Mouse (Mus musculus) spleen, adult 2 months (tissue): ENCODE measurements around the gene Pdcd2. TPM values are rescaled to one million over a fixed set of nuclear protein-coding genes. Genes with fewer than 3 reads are reported as not detected.
A peak's percentile ranks its signal among the peaks of the same experiment; 100 is the strongest.
"Not testable (repeated sequence)": the region's sequence is repeated elsewhere in the genome, so short reads cannot be mapped to it uniquely, and the experiment has no call there.

ENCODE experiments used
- DNase-seq, 2 experiments: peaks; one replicate each; pipeline versions ENCODE4 v3.0.0 to v3.0.0-alpha.2; 2012 to 2021; ENCODE audit warnings: low spot score in 2 of 2, low read depth in 1 of 2
- H3K27ac ChIP-seq: fragments of 200-500 bp; 2 replicates; pipeline ENCODE4 v1.5.1; 2012; ENCODE audit warnings: low read length, inconsistent platforms; ENCODE audit not compliant: insufficient read depth
- H3K27me3 ChIP-seq: fragments of 200-500 bp; 2 replicates; pipeline ENCODE4 v1.6.1; 2012; ENCODE audit warnings: mild to moderate bottlenecking, moderate library complexity, low read length, inconsistent platforms; ENCODE audit not compliant: control insufficient read depth, insufficient read depth
- H3K36me3 ChIP-seq: fragments of 200-500 bp; 2 replicates; pipeline ENCODE4 v1.6.1; 2012; ENCODE audit warnings: mild to moderate bottlenecking, low read length, inconsistent platforms; ENCODE audit not compliant: control insufficient read depth, insufficient read depth
- H3K4me1 ChIP-seq: fragments of 200-500 bp; 2 replicates; pipeline ENCODE4 v1.6.1; 2011; ENCODE audit warnings: inconsistent platforms; ENCODE audit not compliant: control insufficient read depth, insufficient read depth, insufficient read length
- H3K4me3 ChIP-seq: fragments of 200-500 bp; 2 replicates; pipeline ENCODE4 v1.5.1; 2011; ENCODE audit warnings: mild to moderate bottlenecking, inconsistent platforms; ENCODE audit not compliant: insufficient read depth, insufficient read length; ENCODE audit errors: extremely low read depth
- CTCF ChIP-seq: fragments of 200-500 bp; IDR thresholded peaks from 2 replicates; pipeline ENCODE4 v1.5.1; 2011; ENCODE audit warnings: mild to moderate bottlenecking, inconsistent platforms; ENCODE audit not compliant: insufficient read depth, insufficient read length, insufficient replicate concordance; ENCODE audit errors: extremely low read depth
- POLR2A ChIP-seq: fragments of 200-500 bp; IDR thresholded peaks from 2 replicates; pipeline ENCODE4 v1.6.1; 2011; ENCODE audit warnings: low read depth, low read length, inconsistent platforms
- WGBS: fragments of 180-500 bp; shearing (Covaris S2); methylation state at CpG from one replicate; pipeline ENCODE4 v1.1.7; 2018; 5-methylcytosine and 5-hydroxymethylcytosine counted together
- polyA plus RNA-seq: library from polyadenylated mRNA; depleted of rRNA; stranded (reverse); fragments of >200 nt; gene quantifications from 2 replicates; pipeline ENCODE4 v1.2.3, GENCODE M21; 2012

Pdcd2 gene
- polyA plus RNA-seq, 1 experiment = 21.7 TPM

GRCm38 (mm10) chr17:15549713-15550112 lies 22.6 kb upstream of the Pdcd2 start:
- Histone ChIP-seq H3K27me3 (no peaks in the 10 kb centered on the region), H3K4me1 (no peaks in the 10 kb centered on the region), H3K36me3 (peaks cover 6% of the 10 kb centered on the region), H3K4me3 (no peak overlapping the region), H3K27ac (no peak overlapping the region)
- 94% methylated on average over 1 of the region's 1 CpGs for WGBS
- TF ChIP-seq POLR2A (no peak), CTCF (no peak)
- no peak for DNase-seq

DNA sequence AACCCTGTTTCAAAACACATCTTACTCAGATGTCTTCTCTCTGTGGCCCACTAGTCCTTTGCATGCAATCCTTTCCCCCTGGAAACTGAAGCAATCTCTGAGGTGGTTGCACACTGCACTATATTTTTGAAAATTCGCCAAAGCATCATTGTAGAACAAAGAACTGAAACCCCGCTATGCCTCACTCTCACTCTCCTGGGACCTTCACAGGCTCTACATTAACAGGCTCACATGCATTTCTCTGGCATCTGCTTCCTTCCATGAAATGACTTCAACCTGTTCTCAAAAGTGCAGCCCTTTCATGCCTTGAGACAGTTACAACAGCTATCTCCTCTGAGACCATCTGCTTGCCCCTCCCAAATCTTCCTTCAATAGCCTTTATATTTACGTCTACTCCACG lies 19.3 kb upstream of the Pdcd2 start:
- H3K36me3 ChIP-seq = no peaks in the 10 kb centered on the region
- 42% methylated on average over 4 of the region's 4 CpGs for WGBS
- H3K27me3 ChIP-seq = no peaks in the 10 kb centered on the region
- H3K27ac ChIP-seq = peak overlapping the region; percentile 33; the same call in 1 of the 2 replicates
- TF ChIP-seq CTCF = no peak
- TF ChIP-seq POLR2A = no peak
- H3K4me1 ChIP-seq = no peaks in the 10 kb centered on the region
- H3K4me3 ChIP-seq = no peak overlapping the region
- DNase-seq = peak; percentile 14 to 26

- DNase-seq, H3K4me3 ChIP-seq, H3K27me3 ChIP-seq, H3K36me3 ChIP-seq, H3K4me1 ChIP-seq, H3K27ac ChIP-seq: not testable (repeated sequence)
- 85% methylated on average over 4 of the region's 4 CpGs for WGBS
Observed at GRCm38 (mm10) chr17:15543868-15544267, 16.8 kb upstream of the Pdcd2 start.

DNA sequence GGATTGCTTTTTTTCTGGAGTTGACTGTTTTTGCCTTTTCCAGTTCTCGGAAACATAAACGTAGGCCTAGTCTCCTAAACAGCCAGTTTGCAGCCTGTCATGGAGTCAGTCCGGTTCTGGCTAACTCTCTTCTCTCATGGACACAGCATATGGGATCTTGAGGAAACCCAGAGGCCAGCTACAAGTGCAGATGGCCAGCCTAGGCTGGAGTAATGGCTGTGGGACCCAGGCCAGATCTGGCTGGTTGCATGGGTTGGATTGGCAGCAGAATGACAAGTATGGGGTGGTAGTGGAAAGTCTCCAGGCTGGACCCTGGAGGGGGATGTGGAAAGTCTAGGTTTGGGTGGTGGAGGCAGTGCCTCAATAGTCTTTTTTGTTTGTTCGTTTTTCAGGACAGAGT lies 13.2 kb upstream of the Pdcd2 start:
- H3K4me1 ChIP-seq = peaks cover 5% of the 10 kb centered on the region
- H3K27ac ChIP-seq = no peak overlapping the region
- no peak overlapping the region for H3K4me3 ChIP-seq
- H3K36me3 ChIP-seq = no peaks in the 10 kb centered on the region
- TF ChIP-seq CTCF = no peak
- no peak for TF ChIP-seq POLR2A
- DNase-seq = no peak
- WGBS = 80% methylated on average over 4 of the region's 4 CpGs
- peaks cover 5% of the 10 kb centered on the region for H3K27me3 ChIP-seq

- no peak for TF ChIP-seq CTCF
- TF ChIP-seq POLR2A = no peak
- peaks cover 5% of the 10 kb centered on the region for H3K4me1 ChIP-seq
- no peaks in the 10 kb centered on the region for H3K36me3 ChIP-seq
- DNase-seq = no peak
- peaks cover 5% of the 10 kb centered on the region for H3K27me3 ChIP-seq
- WGBS = 2% methylated on average over 33 of the region's 33 CpGs
- no peak overlapping the region for H3K27ac ChIP-seq
- peak overlapping the region; percentile 50; the same call in 1 of the 2 replicates for H3K4me3 ChIP-seq
Observed at GRCm38 (mm10) chr17:15536457-15536904, 9.4 kb upstream of the Pdcd2 start.

- peaks cover 5% of the 10 kb centered on the region for H3K27me3 ChIP-seq
- H3K4me3 ChIP-seq = peak overlapping the region; percentile 50; the same call in 1 of the 2 replicates
- H3K4me1 ChIP-seq = peaks cover 5% of the 10 kb centered on the region
- no peak for TF ChIP-seq POLR2A
- TF ChIP-seq CTCF = no peak
- H3K27ac ChIP-seq = no peak overlapping the region
- 6% methylated on average over 8 of the region's 8 CpGs for whole genome bisulfite sequencing
- H3K36me3 ChIP-seq = no peaks in the 10 kb centered on the region
- DNase-seq = no peak
Observed at GRCm38 (mm10) chr17:15535943-15536342, 8.8 kb upstream of the Pdcd2 start.

GRCm38 (mm10) chr17:15535162-15535800 lies 8.2 kb upstream of the Pdcd2 start:
- Histone ChIP-seq H3K4me3 (no peak overlapping the region), H3K4me1 (peaks cover 5% of the 10 kb centered on the region), H3K27ac (no peak overlapping the region), H3K36me3 (no peaks in the 10 kb centered on the region), H3K27me3 (peaks cover 5% of the 10 kb centered on the region)
- DNase-seq = no peak
- WGBS = 74% methylated on average over 11 of the region's 11 CpGs
- no peak for TF ChIP-seq POLR2A
- no peak for TF ChIP-seq CTCF
